Mouse (Mus musculus): ENCODE measurements around the gene Vmn2r34. TPM values are rescaled to one million over a fixed set of nuclear protein-coding genes. Genes with fewer than 3 reads are reported as not detected.
"Not testable (repeated sequence)": the region's sequence is repeated elsewhere in the genome, so short reads cannot be mapped to it uniquely, and the experiment has no call there.

Gene Vmn2r34
- polyA plus RNA-seq (2012; rRNA removed): not detected in 2 replicates

GRCm38 (mm10) chr7:7689413-7689812, at the start of gene Vmn2r34:
Gene Vmn2r34, minus strand, starts transcription at chr7:7689513.
- not testable (repeated sequence) for DNase-seq (ENCODE audit: low read depth, low spot score)
- WGBS: 52% methylated on average over 2 of the region's 2 CpGs

GRCm38 (mm10) chr7:7674032-7674431, 15.3 kb downstream of the Vmn2r34 start:
- not testable (repeated sequence) for DNase-seq (ENCODE audit: low read depth, low spot score)
- WGBS: 78% methylated on average over 2 of the region's 2 CpGs

Other genes with a start within 250 kb of the Vmn2r34 start
- gene Vmn2r32, start 209.5 kb downstream of the Vmn2r34 start, polyA plus RNA-seq (2012; rRNA removed): not detected in 2 replicates
- not detected in 2 replicates for gene Vmn2r33, start 122.7 kb downstream of the Vmn2r34 start, polyA plus RNA-seq (2012; rRNA removed)
- gene Vmn2r35, start 130.4 kb upstream of the Vmn2r34 start, polyA plus RNA-seq (2012; rRNA removed): not detected in 2 replicates
- gene Vmn2r36, start 213.0 kb upstream of the Vmn2r34 start, polyA plus RNA-seq (2012; rRNA removed): not detected in 2 replicates

All from large intestine, adult 2 months (tissue).